Mouse (Mus musculus): ENCODE data around the gene Ewsr1. TPM values are rescaled to one million over a fixed set of nuclear protein-coding genes. Genes with fewer than 3 reads are reported as not detected.

The Ewsr1 gene
- polyA plus RNA-seq, 1 experiment from 2014 or later = 520 TPM

Small RNA genes within 50 kb of the gene (microRNA-seq; reads per million reads assigned to microRNA genes)
- not detected for gene Gm47296

Other genes with a start within 250 kb of the Ewsr1 start
- 68.1 and 74.8 TPM in 2 replicates for gene Nf2, start 249.7 kb downstream of the Ewsr1 start, polyA plus RNA-seq (2015; fragmentation: Nextera tagmentation; extraction: Ambion mirVana)
- 131 and 134 TPM in 2 replicates for gene Nipsnap1, start 225.3 kb downstream of the Ewsr1 start, polyA plus RNA-seq (2015; fragmentation: Nextera tagmentation; extraction: Ambion mirVana)
- 45.2 and 49.5 TPM in 2 replicates for gene Thoc5, start 203.9 kb downstream of the Ewsr1 start, polyA plus RNA-seq (2015; fragmentation: Nextera tagmentation; extraction: Ambion mirVana)
- 11.9 and 14.3 TPM in 2 replicates for gene Nefh, start 151.2 kb downstream of the Ewsr1 start, polyA plus RNA-seq (2015; fragmentation: Nextera tagmentation; extraction: Ambion mirVana)
- 102 and 116 TPM in 2 replicates for gene Ap1b1, start 112.4 kb downstream of the Ewsr1 start, polyA plus RNA-seq (2015; fragmentation: Nextera tagmentation; extraction: Ambion mirVana)
- gene Rasl10a, start 41.1 kb downstream of the Ewsr1 start, polyA plus RNA-seq (2015; fragmentation: Nextera tagmentation; extraction: Ambion mirVana) = 2.0 TPM in 2 replicates
- gene Gas2l1, start 33.9 kb downstream of the Ewsr1 start, polyA plus RNA-seq (2015; fragmentation: Nextera tagmentation; extraction: Ambion mirVana) = 19.1 and 21.6 TPM in 2 replicates
- 43.3 and 45.0 TPM in 2 replicates for gene Rhbdd3, start 340 bp downstream of the Ewsr1 start, polyA plus RNA-seq (2015; fragmentation: Nextera tagmentation; extraction: Ambion mirVana)
- 15.8 and 18.2 TPM in 2 replicates for gene Emid1, start 53.0 kb upstream of the Ewsr1 start, polyA plus RNA-seq (2015; fragmentation: Nextera tagmentation; extraction: Ambion mirVana)
- gene Kremen1, start 162.3 kb upstream of the Ewsr1 start, polyA plus RNA-seq (2015; fragmentation: Nextera tagmentation; extraction: Ambion mirVana) = 4.8 and 7.1 TPM in 2 replicates

Measured in hindbrain, embryonic 16.5 days (tissue).